16 mouse cellular contexts compared by ENCODE assay signal in genomic region chr15:80112499-80112898, GRCm38 (mm10). TPM values are rescaled to one million over a fixed set of nuclear protein-coding genes. Genes with fewer than 3 reads are reported as not detected.
DNase-seq lines count a peak whose midpoint lies in the region; TF ChIP-seq lines count a peak whose summit lies in the region.
"Had no signal": no experiment of that assay in that cellular context is flagged by ENCODE, and none has a peak within 500 bp of the region (broad histone marks: within the 10 kb centered on the region; RNA-seq: fewer than 3 reads in every experiment).

No protein-coding gene starts in this region.

- no peak overlapping the region for H3K27ac ChIP-seq in cerebellum, adult 2 months (ENCODE audit: insufficient read depth, low read length)
- H3K27ac ChIP-seq in left cerebral cortex, adult 2 months: no peak overlapping the region
- H3K27ac ChIP-seq: embryonic facial prominence, embryonic 13.5 days; forebrain, embryonic 12.5 days; intestine, embryonic 15.5 days; macrophage; stomach, embryonic 15.5 days had no signal

- H3K4me3 ChIP-seq in cerebellum, adult 2 months (replicated peaks; ENCODE audit: insufficient read depth, low read depth, low read length): no peak overlapping the region
- H3K4me3 ChIP-seq in left cerebral cortex, adult 2 months: no peak overlapping the region
- H3K4me3 ChIP-seq: embryonic facial prominence, embryonic 13.5 days; forebrain, embryonic 12.5 days; intestine, embryonic 15.5 days; stomach, embryonic 15.5 days had no signal

- no peak for TF ChIP-seq POLR2A in cerebellum, adult 2 months (IDR thresholded peaks at IDR 0.05; ENCODE audit: borderline replicate concordance, insufficient read depth, low read length)

- no peaks in the 10 kb centered on the region for H3K27me3 ChIP-seq in cerebellum, adult 2 months (ENCODE audit: control insufficient read depth, insufficient read depth, low read length)
- H3K27me3 ChIP-seq: embryonic facial prominence, embryonic 13.5 days; forebrain, embryonic 12.5 days; intestine, embryonic 15.5 days; Patski; stomach, embryonic 15.5 days had no signal

- peak; percentile 19; the same call in 1 of the 2 replicates for TF ChIP-seq CTCF in cerebellum, adult 2 months (IDR thresholded peaks at IDR 0.05; ENCODE audit: borderline replicate concordance, insufficient read depth, low read depth, low read length)
- peak; percentile 55 for TF ChIP-seq CTCF in left cerebral cortex, adult 2 months (IDR thresholded peaks at IDR 0.05)

- no peak for DNase-seq in cerebellum, adult 2 months
- DNase-seq in cerebellum, adult 9-10 months: no peak
- DNase-seq in left cerebral cortex, adult 2 months (ENCODE audit: extremely low spot score in 1 of 2, low spot score in 2 of 2): no peak
- no peak for DNase-seq in left cerebral cortex, postnatal 36 days (ENCODE audit: low spot score in 2 of 2)
- peak; percentile 36 for DNase-seq in B cell, adult 2 months
- peak; percentile 64 for DNase-seq in induced T-regulatory cell, adult 2 months (ENCODE audit: low read depth)
- no peak for DNase-seq in gastrocnemius, adult 18-20 months (ENCODE audit: low spot score)
- no peak for DNase-seq in gastrocnemius, postnatal 25 days
- DNase-seq: adrenal gland, adult 8-10 months; heart, postnatal 4 days had no signal

- peaks cover 20% of the 10 kb centered on the region for H3K4me1 ChIP-seq in cerebellum, adult 2 months (ENCODE audit: control insufficient read depth, insufficient read depth, low read length)
- H3K4me1 ChIP-seq: embryonic facial prominence, embryonic 13.5 days; forebrain, embryonic 12.5 days; stomach, embryonic 15.5 days had no signal

- WGBS in cerebellum, adult 2 months: 54% methylated on average over 2 of the region's 2 CpGs

- intact Hi-C loops in left cerebral cortex, adult 2 months (cut with DNase I): no loop called here
- intact Hi-C loops in left cerebral cortex, postnatal 36 days (cut with DNase I): no loop called here

RNA-seq across cellular contexts. Expression of gene Tab1, which starts 20.4 kb away (rescaled TPM):
- polyA plus RNA-seq in cerebellum, adult 2 months (2012; rRNA removed): 50.0 and 50.2 TPM in 2 replicates
- total RNA-seq in left cerebral cortex, adult 2 months (2021): 10 to 100 TPM; 23.7 to 26.4 TPM
- 10 to 100 TPM; 23.1 to 30.4 TPM for total RNA-seq in left cerebral cortex, postnatal 36 days (2021)
- 10 to 100 TPM; 11.0 to 12.5 TPM for total RNA-seq in gastrocnemius, adult 18-20 months (2021)
- 10 to 100 TPM; 13.8 to 14.6 TPM for total RNA-seq in gastrocnemius, postnatal 25 days (2021)

RNA-seq across cellular contexts. Expression of gene Rpl3, which starts 20.8 kb away (rescaled TPM):
- 678 and 692 TPM in 2 replicates for polyA plus RNA-seq in cerebellum, adult 2 months (2012; rRNA removed)
- total RNA-seq in left cerebral cortex, adult 2 months (2021): 100 to 1,000 TPM; 439 to 468 TPM
- 100 to 1,000 TPM; 416 to 501 TPM for total RNA-seq in left cerebral cortex, postnatal 36 days (2021)
- total RNA-seq in gastrocnemius, adult 18-20 months (2021): 10 to 100 TPM; 37.2 to 48.3 TPM
- total RNA-seq in gastrocnemius, postnatal 25 days (2021): 10 to 100 TPM; 48.4 to 80.1 TPM

RNA-seq across cellular contexts. Expression of gene Syngr1, which starts 21.4 kb away (rescaled TPM):
- 448 and 455 TPM in 2 replicates for polyA plus RNA-seq in cerebellum, adult 2 months (2012; rRNA removed)
- total RNA-seq in left cerebral cortex, adult 2 months (2021): 100 to 1,000 TPM; 429 to 434 TPM
- total RNA-seq in left cerebral cortex, postnatal 36 days (2021): 100 to 1,000 TPM; 424 to 526 TPM
- total RNA-seq in gastrocnemius, adult 18-20 months (2021): 10 to 100 TPM; 54.8 to 60.6 TPM
- total RNA-seq in gastrocnemius, postnatal 25 days (2021): 10 to 100 TPM; 34.6 to 37.7 TPM

Comparison
In these comparisons a context has a peak if more than half of its experiments do, and no peak if none do; other contexts are left out.
1. DNase-seq: peak in B cell, adult 2 months (2 of 2) and induced T-regulatory cell, adult 2 months (single experiment); none in cerebellum, adult 2 months (0 of 2), cerebellum, adult 9-10 months (single experiment), left cerebral cortex, adult 2 months (0 of 2), left cerebral cortex, postnatal 36 days (0 of 2), gastrocnemius, adult 18-20 months (single experiment) and gastrocnemius, postnatal 25 days (single experiment).
2. RNA of gene Rpl3, which starts 20.8 kb away (total RNA-seq): 416 to 501 TPM in left cerebral cortex, postnatal 36 days and 439 to 468 TPM in left cerebral cortex, adult 2 months; 48.4 to 80.1 TPM in gastrocnemius, postnatal 25 days and 37.2 to 48.3 TPM in gastrocnemius, adult 18-20 months; every median in the first group is over 4 times any median in the second.
3. RNA of gene Syngr1, which starts 21.4 kb away (total RNA-seq): 424 to 526 TPM in left cerebral cortex, postnatal 36 days and 429 to 434 TPM in left cerebral cortex, adult 2 months; 54.8 to 60.6 TPM in gastrocnemius, adult 18-20 months and 34.6 to 37.7 TPM in gastrocnemius, postnatal 25 days; every median in the first group is over 4 times any median in the second.